Mouse (Mus musculus): ENCODE measurements around the gene Atxn7l1. TPM values are rescaled to one million over a fixed set of nuclear protein-coding genes. Genes with fewer than 3 reads are reported as not detected.

The Atxn7l1 gene
- polyA plus RNA-seq, 1 experiment = 23.7 TPM

DNA sequence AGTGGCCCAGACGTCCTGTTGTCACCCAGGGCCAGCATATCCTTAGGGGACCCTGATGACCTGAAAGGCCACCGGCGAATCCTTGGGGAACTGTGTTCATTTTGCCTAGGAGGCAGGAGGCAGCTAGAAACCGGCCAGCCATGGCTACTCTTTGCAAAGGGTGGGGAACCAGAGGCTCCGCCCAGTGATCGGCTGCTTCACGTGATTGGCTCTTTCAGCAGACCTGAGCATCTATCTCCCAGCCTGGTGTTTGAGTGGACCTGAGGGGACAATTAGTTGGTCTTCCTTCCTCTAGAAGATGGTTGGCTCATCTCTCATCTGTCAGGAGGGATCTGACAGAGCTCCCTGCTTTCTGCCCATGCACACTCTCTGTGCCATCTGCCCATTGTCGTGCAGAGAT is 19.2 kb downstream of the Atxn7l1 start:
- DNase-seq = no peak
- no peaks in the 10 kb centered on the region for H3K27me3 ChIP-seq (replicated peaks; ENCODE audit: control insufficient read depth, insufficient read depth, low read length)
- H3K4me1 ChIP-seq (ENCODE audit: control insufficient read depth, insufficient read depth, low read length) = no peaks in the 10 kb centered on the region; the same call in 1 of the 2 replicates
- 71% methylated on average over 8 of the region's 8 CpGs for WGBS
- no peak overlapping the region for H3K4me3 ChIP-seq (ENCODE audit: insufficient read depth, low read depth, low read length)
- no peaks in the 10 kb centered on the region for H3K36me3 ChIP-seq (ENCODE audit: control insufficient read depth, insufficient read depth, low read length)
- no peak overlapping the region for H3K27ac ChIP-seq (ENCODE audit: insufficient read depth, low read depth, low read length)
- TF ChIP-seq CTCF (conservative IDR thresholded peaks at IDR 0.05; ENCODE audit: insufficient read depth, insufficient read length, low read depth, low read length) (no peak), POLR2A (IDR thresholded peaks at IDR 0.05; ENCODE audit: low read depth, low read length) (no peak)

DNA sequence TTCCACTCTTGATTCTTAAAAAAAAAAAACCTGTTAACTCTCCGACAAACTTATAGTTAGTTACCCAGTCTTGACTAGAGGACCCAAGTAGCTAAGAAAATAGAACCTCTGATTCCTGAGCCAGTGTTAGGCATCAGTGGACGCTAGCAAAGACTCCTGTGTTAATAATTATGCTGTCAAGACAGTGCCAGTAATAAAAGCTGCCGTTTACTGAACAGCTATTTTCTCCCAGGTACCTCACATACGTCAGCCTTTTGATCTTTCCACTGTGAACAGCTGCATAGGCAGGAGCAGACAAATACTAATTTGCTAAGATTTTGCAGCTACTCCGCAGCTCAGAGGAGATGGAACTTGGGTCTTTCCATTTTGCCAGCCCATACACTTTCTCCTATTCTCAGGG is 20.1 kb downstream of the Atxn7l1 start:
- Histone ChIP-seq H3K4me3 (ENCODE audit: insufficient read depth, low read depth, low read length) (no peak overlapping the region), H3K36me3 (ENCODE audit: control insufficient read depth, insufficient read depth, low read length) (no peaks in the 10 kb centered on the region), H3K4me1 (ENCODE audit: control insufficient read depth, insufficient read depth, low read length) (no peaks in the 10 kb centered on the region; the same call in 1 of the 2 replicates), H3K27ac (ENCODE audit: insufficient read depth, low read depth, low read length) (no peak overlapping the region), H3K27me3 (replicated peaks; ENCODE audit: control insufficient read depth, insufficient read depth, low read length) (no peaks in the 10 kb centered on the region)
- no peak for TF ChIP-seq CTCF (conservative IDR thresholded peaks at IDR 0.05; ENCODE audit: insufficient read depth, insufficient read length, low read depth, low read length)
- TF ChIP-seq POLR2A (IDR thresholded peaks at IDR 0.05; ENCODE audit: low read depth, low read length) = no peak
- 50% methylated on average over 5 of the region's 5 CpGs for WGBS
- peak; percentile 56 for DNase-seq

GRCm38 (mm10) chr12:33168491-33168890 is 21.0 kb downstream of the Atxn7l1 start:
- H3K4me1 ChIP-seq (ENCODE audit: control insufficient read depth, insufficient read depth, low read length) = no peaks in the 10 kb centered on the region; the same call in 1 of the 2 replicates
- no peaks in the 10 kb centered on the region for H3K27me3 ChIP-seq (replicated peaks; ENCODE audit: control insufficient read depth, insufficient read depth, low read length)
- TF ChIP-seq CTCF (conservative IDR thresholded peaks at IDR 0.05; ENCODE audit: insufficient read depth, insufficient read length, low read depth, low read length) (no peak), POLR2A (IDR thresholded peaks at IDR 0.05; ENCODE audit: low read depth, low read length) (no peak)
- H3K4me3 ChIP-seq (ENCODE audit: insufficient read depth, low read depth, low read length) = no peak overlapping the region
- no peak overlapping the region for H3K27ac ChIP-seq (ENCODE audit: insufficient read depth, low read depth, low read length)
- no peak for DNase-seq
- 99% methylated on average over 2 of the region's 2 CpGs for WGBS
- no peaks in the 10 kb centered on the region for H3K36me3 ChIP-seq (ENCODE audit: control insufficient read depth, insufficient read depth, low read length)

DNA sequence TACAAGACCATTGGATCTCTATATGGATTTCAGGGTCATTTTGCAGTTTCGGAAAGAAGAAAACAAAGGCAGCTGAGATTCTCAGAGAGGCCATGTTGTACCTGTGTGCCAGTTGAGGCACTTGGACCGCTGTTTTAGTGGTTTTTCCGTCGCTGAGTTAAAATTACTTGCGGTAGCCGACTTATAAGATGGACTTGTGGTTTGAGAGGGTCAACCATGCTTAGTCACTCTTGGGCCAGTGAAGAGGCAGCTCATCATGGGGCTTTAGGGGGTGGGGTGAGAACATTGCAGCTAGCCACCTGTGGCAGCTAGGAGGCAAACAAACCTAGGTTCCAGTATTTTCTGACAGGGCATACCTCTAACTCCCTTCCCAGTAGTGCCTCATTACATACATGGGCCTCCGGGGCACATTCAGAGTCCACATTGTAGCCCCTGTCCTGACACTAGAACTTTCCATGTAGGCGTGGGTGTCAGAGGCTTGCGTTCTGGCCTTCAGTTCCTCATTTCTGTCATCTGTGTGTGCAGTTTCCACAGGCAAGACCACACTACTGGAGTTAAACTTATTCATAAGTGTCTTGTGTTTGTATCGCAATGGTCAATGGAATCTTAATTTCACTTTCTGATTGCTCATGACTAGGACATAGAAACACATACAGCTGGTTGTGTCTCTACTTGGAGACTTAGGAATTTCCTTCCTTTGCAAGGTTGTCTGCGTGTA is 22.4 kb downstream of the Atxn7l1 start:
- no peaks in the 10 kb centered on the region for H3K36me3 ChIP-seq (ENCODE audit: control insufficient read depth, insufficient read depth, low read length)
- TF ChIP-seq CTCF (conservative IDR thresholded peaks at IDR 0.05; ENCODE audit: insufficient read depth, insufficient read length, low read depth, low read length) (no peak), POLR2A (IDR thresholded peaks at IDR 0.05; ENCODE audit: low read depth, low read length) (no peak)
- 89% methylated on average over 11 of the region's 11 CpGs for WGBS
- DNase-seq = no peak
- H3K27me3 ChIP-seq (replicated peaks; ENCODE audit: control insufficient read depth, insufficient read depth, low read length) = no peaks in the 10 kb centered on the region
- H3K27ac ChIP-seq (ENCODE audit: insufficient read depth, low read depth, low read length) = no peak overlapping the region
- peaks cover 4% of the 10 kb centered on the region for H3K4me1 ChIP-seq (ENCODE audit: control insufficient read depth, insufficient read depth, low read length)
- H3K4me3 ChIP-seq (ENCODE audit: insufficient read depth, low read depth, low read length) = no peak overlapping the region

DNA sequence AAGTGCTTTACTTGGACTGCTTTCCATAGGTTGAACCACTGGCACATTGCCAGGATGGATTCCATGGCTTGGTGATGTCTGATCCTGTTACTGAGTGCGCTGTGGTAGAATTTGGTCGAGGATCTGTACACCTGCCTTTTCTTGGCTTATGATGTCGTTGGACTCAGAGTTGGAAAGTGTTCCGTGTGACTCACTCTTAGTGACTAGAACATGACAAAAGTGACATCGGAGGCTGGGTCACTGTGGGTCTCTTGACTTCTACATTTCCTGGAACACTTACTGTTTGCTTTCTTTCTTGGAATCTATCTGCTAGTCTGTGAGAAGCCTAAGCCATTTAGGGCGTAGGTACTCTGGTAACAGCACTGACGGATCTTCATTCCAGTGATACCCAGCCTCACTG is 23.3 kb downstream of the Atxn7l1 start:
- Histone ChIP-seq H3K4me3 (ENCODE audit: insufficient read depth, low read depth, low read length) (no peak overlapping the region), H3K27me3 (replicated peaks; ENCODE audit: control insufficient read depth, insufficient read depth, low read length) (no peaks in the 10 kb centered on the region), H3K4me1 (ENCODE audit: control insufficient read depth, insufficient read depth, low read length) (peaks cover 11% of the 10 kb centered on the region), H3K27ac (ENCODE audit: insufficient read depth, low read depth, low read length) (no peak overlapping the region), H3K36me3 (ENCODE audit: control insufficient read depth, insufficient read depth, low read length) (no peaks in the 10 kb centered on the region)
- 86% methylated on average over 7 of the region's 7 CpGs for WGBS
- no peak for TF ChIP-seq POLR2A (IDR thresholded peaks at IDR 0.05; ENCODE audit: low read depth, low read length)
- DNase-seq = no peak

DNA sequence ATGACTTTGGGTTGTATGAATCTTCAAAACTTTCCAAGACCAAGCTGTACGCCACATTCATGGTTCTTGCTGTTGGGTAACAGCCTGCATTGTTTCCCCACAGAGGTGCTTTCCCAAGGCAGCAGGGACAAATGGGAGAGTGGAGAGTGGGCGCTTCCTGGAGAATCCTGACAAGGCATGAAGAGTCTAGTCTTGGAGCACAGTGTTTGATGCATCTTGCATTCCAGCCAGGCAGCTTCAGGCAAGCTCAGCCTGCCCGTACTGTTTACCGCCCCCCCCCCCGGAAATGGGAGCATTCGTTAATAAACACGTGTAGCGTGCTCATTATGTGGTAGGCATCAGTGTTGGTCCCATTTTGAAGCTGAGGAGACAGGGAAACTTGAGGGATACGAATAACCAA is 25.4 kb downstream of the Atxn7l1 start:
- no peak for DNase-seq
- no peak for TF ChIP-seq POLR2A (IDR thresholded peaks at IDR 0.05; ENCODE audit: low read depth, low read length)
- TF ChIP-seq CTCF (conservative IDR thresholded peaks at IDR 0.05; ENCODE audit: insufficient read depth, insufficient read length, low read depth, low read length) = no peak
- WGBS = 84% methylated on average over 9 of the region's 9 CpGs
- H3K27me3 ChIP-seq (replicated peaks; ENCODE audit: control insufficient read depth, insufficient read depth, low read length) = no peaks in the 10 kb centered on the region
- H3K36me3 ChIP-seq (ENCODE audit: control insufficient read depth, insufficient read depth, low read length) = no peaks in the 10 kb centered on the region
- peaks cover 17% of the 10 kb centered on the region for H3K4me1 ChIP-seq (ENCODE audit: control insufficient read depth, insufficient read depth, low read length)
- H3K4me3 ChIP-seq (ENCODE audit: insufficient read depth, low read depth, low read length) = no peak overlapping the region
- H3K27ac ChIP-seq (ENCODE audit: insufficient read depth, low read depth, low read length) = no peak overlapping the region

DNA sequence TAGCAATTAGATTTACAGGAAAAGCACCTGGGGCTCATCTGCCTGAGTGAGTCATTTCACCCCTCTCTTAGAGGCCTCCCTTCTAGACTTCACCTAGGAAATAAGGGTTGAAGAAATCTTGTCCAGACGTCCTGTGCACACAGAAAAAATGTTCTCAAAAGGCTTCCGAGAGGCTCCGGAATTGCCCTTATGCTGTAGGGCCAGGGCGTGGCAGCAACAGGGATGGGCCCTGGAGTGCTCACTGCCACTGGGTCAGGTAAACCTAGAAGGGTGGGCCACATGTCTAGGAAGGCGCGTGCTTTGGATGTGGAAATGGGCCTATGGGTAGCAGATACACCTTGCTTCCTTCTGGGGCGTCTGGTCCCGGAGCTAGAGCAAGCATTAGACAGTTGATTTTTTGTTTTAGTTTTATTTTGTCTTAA is 26.2 kb downstream of the Atxn7l1 start:
- no peaks in the 10 kb centered on the region for H3K27me3 ChIP-seq (replicated peaks; ENCODE audit: control insufficient read depth, insufficient read depth, low read length)
- TF ChIP-seq CTCF (conservative IDR thresholded peaks at IDR 0.05; ENCODE audit: insufficient read depth, insufficient read length, low read depth, low read length) (no peak), POLR2A (IDR thresholded peaks at IDR 0.05; ENCODE audit: low read depth, low read length) (no peak)
- H3K4me1 ChIP-seq (ENCODE audit: control insufficient read depth, insufficient read depth, low read length) = peaks cover 17% of the 10 kb centered on the region
- DNase-seq = no peak
- no peak overlapping the region for H3K27ac ChIP-seq (ENCODE audit: insufficient read depth, low read depth, low read length)
- WGBS = 93% methylated on average over 8 of the region's 8 CpGs
- no peak overlapping the region for H3K4me3 ChIP-seq (ENCODE audit: insufficient read depth, low read depth, low read length)
- H3K36me3 ChIP-seq (ENCODE audit: control insufficient read depth, insufficient read depth, low read length) = no peaks in the 10 kb centered on the region

All from kidney, adult 2 months (tissue).